Mouse (Mus musculus) bone marrow macrophage, adult 2 months (primary cell): ENCODE results near the gene Ttll12.

Experiments
- CTCF ChIP-seq: IDR thresholded peaks from 2 replicates; pipeline ENCODE4 v1.5.1; 2012; ENCODE audit warnings: low read depth, mild to moderate bottlenecking, low read length, moderate library complexity
- POLR2A ChIP-seq: IDR thresholded peaks from 2 replicates; pipeline ENCODE4 v1.6.1; 2012; ENCODE audit warnings: mild to moderate bottlenecking, low read depth, low read length, borderline replicate concordance

- TF ChIP-seq POLR2A: no peak
- no peak for TF ChIP-seq CTCF
Observed at GRCm38 (mm10) chr15:83634076-83634475, 39.1 kb upstream of the Ttll12 start.
